Mouse (Mus musculus): ENCODE data around the gene Col9a1.

DNA sequence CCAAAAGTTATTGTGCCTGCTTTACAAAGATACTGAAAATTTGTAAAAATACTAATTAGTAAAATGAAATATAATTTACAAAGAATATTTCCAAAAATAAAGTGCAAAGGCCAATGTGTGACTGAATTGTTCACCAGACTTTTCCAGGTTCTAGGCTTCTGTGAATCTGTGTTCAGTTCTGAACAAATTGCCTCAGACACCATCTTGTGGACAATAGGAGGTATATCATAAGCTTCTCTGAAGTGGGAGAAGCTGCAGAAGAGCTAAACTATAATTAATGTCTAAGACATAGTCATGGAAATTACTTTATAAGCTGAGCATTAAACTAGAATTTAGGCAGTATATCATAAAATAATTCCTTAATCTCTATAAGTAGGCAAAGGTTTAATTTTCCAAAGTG is 83.8 kb downstream of the Col9a1 start:
- TF ChIP-seq CTCF (IDR thresholded peaks at IDR 0.05; ENCODE audit: extremely low read depth, insufficient read depth, low read length) (no peak), POLR2A (IDR thresholded peaks at IDR 0.05; ENCODE audit: extremely low read depth, insufficient read depth, low read length) (no peak)
